Mouse (Mus musculus) midbrain, embryonic 16.5 days (tissue): ENCODE measurements around the gene Ankrd34a. TPM values are rescaled to one million over a fixed set of nuclear protein-coding genes. Genes with fewer than 3 reads are reported as not detected.
A peak's percentile ranks its signal among the peaks of the same experiment; 100 is the strongest.

Experiments used
- ATAC-seq: fragments of 200-750 bp; cut with Nextera tagmentation; 2 replicates; pipeline ENCODE4 v1.8.0; 2017; ENCODE audit warnings: moderate TSS enrichment
- H3K27ac ChIP-seq: fragments of 300-500 bp; sonication (generic); 2 replicates; pipeline ENCODE4 v1.5.1; 2014; ENCODE audit warnings: mild to moderate bottlenecking, low read length, mixed read lengths
- H3K27me3 ChIP-seq: fragments of 300-500 bp; sonication (generic); 2 replicates; pipeline ENCODE4 v1.6.1; 2014; ENCODE audit warnings: low read depth, low read length, mixed read lengths; ENCODE audit not compliant: control insufficient read depth, insufficient read depth
- H3K36me3 ChIP-seq: fragments of 300-500 bp; sonication (generic); 2 replicates; pipeline ENCODE4 v1.6.1; 2014; ENCODE audit warnings: mild to moderate bottlenecking, low read length, moderate library complexity, mixed read lengths; ENCODE audit not compliant: control insufficient read depth, insufficient read depth
- H3K4me1 ChIP-seq: fragments of 300-500 bp; sonication (generic); 2 replicates; pipeline ENCODE4 v1.6.1; 2014; ENCODE audit warnings: mild to moderate bottlenecking, low read length, mixed read lengths; ENCODE audit not compliant: control insufficient read depth, insufficient read depth
- H3K4me2 ChIP-seq: fragments of 300-500 bp; sonication (generic); 2 replicates; pipeline ENCODE4 v1.6.1; 2014; ENCODE audit warnings: mild to moderate bottlenecking, low read length, mixed read lengths
- H3K4me3 ChIP-seq: fragments of 300-500 bp; sonication (generic); 2 replicates; pipeline ENCODE4 v1.5.1; 2014; ENCODE audit warnings: low read depth, mild to moderate bottlenecking, low read length, moderate library complexity, mixed read lengths
- H3K9ac ChIP-seq: fragments of 300-500 bp; sonication (generic); 2 replicates; pipeline ENCODE4 v1.6.1; 2014; ENCODE audit warnings: low read depth, low read length, mixed read lengths
- H3K9me3 ChIP-seq: fragments of 300-500 bp; sonication (generic); replicated peaks from 2 replicates; pipeline ENCODE4 v1.6.1; 2014; ENCODE audit warnings: mild to moderate bottlenecking, low read length, mixed read lengths; ENCODE audit not compliant: control insufficient read depth, poor library complexity, severe bottlenecking
- WGBS: fragments of 180-500 bp; shearing (Covaris S2); extraction: QIAGEN DNeasy Blood & Tissue Kit; methylation state at CpG from one replicate; pipeline ENCODE4 v1.1.7; 2014; 5-methylcytosine and 5-hydroxymethylcytosine counted together
- polyA plus RNA-seq: library from polyadenylated mRNA; unstranded; fragments of >200 nt; fragmentation: Nextera tagmentation; extraction: Ambion mirVana; gene quantifications from 2 replicates; pipeline ENCODE4 v1.2.1, GENCODE M21; 2015

Ankrd34a gene
- polyA plus RNA-seq, 1 experiment from 2014 or later = 20.6 TPM

DNA sequence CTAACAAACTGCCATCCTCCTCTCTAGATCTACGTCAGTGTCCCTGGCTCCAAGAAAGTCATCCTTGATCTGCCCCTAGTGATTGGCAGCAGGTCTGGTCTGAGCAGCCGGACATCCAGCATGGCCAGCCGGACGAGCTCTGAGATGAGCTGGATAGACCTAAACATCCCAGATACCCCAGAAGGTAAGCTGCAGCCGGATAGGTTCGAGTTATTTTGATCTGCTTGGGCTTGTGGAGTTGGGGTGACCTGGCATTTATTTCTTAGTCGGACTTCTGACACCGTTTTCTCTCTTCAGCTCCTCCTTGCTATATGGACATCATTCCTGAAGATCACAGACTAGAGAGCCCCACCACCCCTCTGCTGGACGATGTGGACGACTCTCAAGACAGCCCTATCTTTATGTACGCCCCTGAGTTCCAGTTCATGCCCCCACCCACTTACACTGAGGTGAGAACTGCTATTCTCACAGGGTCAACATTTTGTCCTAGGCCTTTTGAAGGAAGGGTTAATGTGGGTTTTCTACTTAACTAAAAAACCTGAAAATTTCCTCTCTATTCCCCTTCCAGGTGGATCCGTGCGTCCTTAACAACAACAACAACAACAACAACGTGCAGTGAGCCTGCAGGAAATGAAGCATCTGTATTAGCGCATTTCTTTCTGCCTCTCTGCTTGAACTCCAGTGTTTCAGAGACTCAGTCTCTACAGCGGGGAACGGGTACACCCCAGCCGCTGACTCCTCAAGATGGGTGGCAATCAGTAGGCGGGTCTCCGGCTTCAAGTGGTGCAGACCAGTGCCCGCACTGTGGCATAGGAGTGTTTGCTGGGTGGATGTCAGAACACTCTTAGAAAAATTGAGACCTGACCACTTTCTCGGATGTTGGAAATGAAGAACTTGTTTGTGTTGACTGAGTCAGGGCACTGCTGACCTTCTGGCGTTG is 36.3 kb upstream of the Ankrd34a start:
- no peak for ATAC-seq
- H3K27ac ChIP-seq = no peak overlapping the region
- H3K36me3 ChIP-seq = 0 out of 2 replicates have a peak, but pooled peaks cover 3% of the 10 kb centered on the region
- peak overlapping the region; percentile 76 for H3K4me3 ChIP-seq
- peak overlapping the region; percentile 91 for H3K4me2 ChIP-seq
- H3K4me1 ChIP-seq = peaks cover 39% of the 10 kb centered on the region
- no peaks in the 10 kb centered on the region for H3K27me3 ChIP-seq
- no peak overlapping the region for H3K9ac ChIP-seq
- WGBS = 88% methylated on average over 23 of the region's 23 CpGs
- H3K9me3 ChIP-seq = no peaks in the 10 kb centered on the region

DNA sequence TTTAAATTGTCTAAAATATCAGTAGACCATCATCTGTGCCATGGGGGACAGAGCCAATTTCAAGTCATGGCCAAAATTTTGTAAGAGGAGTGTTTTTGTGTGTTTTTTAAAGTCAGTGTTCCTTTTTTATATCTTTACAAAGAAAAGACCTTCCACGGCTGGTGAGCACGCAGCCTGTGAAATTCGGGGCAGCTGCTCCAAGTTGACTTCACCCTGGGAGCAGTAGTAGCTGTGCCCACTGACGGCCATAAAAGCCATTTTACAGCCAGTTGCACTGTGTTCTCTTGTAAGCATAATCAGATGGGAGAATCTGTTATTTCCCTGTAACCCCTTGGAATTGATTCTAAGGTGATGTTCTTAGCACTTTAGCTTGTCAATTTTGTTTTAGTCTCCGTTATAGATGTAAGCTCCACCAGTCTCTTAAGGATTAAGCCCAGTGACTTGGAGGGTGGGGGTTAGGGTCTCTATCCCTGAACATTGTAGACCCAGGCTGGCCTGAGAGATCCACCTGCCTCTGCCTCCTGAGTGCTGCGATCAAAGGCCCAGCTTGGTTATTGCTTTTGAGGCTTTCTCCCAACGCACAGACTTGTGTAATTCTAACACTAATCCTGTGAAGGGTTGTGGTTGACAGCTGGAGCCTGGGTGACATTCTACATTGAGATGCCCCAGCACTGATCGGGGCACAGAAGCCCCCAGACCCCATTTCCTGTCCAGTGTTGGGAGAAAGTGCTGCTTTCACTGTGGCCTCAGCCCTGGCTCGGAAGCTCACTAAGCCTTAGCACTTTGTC is 35.4 kb upstream of the Ankrd34a start:
- no peak overlapping the region for H3K27ac ChIP-seq
- no peaks in the 10 kb centered on the region for H3K9me3 ChIP-seq
- H3K4me2 ChIP-seq = peak overlapping the region; percentile 91
- H3K27me3 ChIP-seq = no peaks in the 10 kb centered on the region
- WGBS = 86% methylated on average over 9 of the region's 9 CpGs
- H3K4me1 ChIP-seq = peaks cover 39% of the 10 kb centered on the region
- ATAC-seq = no peak
- H3K4me3 ChIP-seq = peak overlapping the region; percentile 7; the same call in 1 of the 2 replicates
- 0 out of 2 replicates have a peak overlapping the region, but pooled peaks have one; percentile 6 for H3K9ac ChIP-seq
- H3K36me3 ChIP-seq = 0 out of 2 replicates have a peak, but pooled peaks cover 3% of the 10 kb centered on the region

DNA sequence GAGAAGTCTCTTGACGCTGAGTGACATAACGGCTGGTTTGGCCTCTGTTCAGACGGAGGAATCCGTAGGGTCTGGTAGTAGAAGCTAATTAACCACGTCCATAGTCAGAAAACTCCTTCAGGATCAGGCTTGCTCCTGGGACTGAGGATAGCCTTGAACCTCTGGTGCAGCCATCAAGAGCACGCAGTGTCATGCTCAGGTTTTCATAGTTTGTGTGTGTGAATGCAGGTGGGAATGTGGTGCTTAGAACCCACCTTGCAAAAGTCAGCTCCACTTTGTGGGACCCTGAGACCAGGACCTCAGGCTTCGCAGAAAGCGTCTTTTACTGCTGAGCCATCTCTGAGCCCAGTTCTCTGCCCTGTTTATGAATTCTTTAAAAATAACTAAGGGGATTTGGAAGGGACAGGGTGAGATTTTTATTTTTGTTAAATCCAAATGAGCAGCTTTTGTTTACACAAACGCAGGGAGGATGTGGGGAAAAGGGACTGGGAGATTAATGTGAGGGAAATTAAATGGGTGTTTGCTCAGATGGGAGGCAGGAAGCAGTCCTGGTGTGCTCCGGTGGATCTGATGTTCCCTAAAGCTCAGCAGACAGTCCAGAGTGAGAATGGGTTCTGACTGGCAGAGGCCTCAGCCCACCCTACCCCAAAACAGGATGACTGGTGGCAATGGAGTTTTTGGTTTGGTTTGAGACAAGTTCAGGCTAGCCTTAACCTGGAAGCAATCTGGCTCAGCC is 34.3 kb upstream of the Ankrd34a start:
- Histone ChIP-seq H3K9me3 (no peaks in the 10 kb centered on the region), H3K4me3 (no peak overlapping the region), H3K9ac (no peak overlapping the region), H3K36me3 (0 out of 2 replicates have a peak, but pooled peaks cover 3% of the 10 kb centered on the region), H3K27ac (no peak overlapping the region), H3K4me1 (peaks cover 29% of the 10 kb centered on the region), H3K27me3 (no peaks in the 10 kb centered on the region), H3K4me2 (no peak overlapping the region)
- no peak for ATAC-seq
- 59% methylated on average over 10 of the region's 10 CpGs for WGBS

DNA sequence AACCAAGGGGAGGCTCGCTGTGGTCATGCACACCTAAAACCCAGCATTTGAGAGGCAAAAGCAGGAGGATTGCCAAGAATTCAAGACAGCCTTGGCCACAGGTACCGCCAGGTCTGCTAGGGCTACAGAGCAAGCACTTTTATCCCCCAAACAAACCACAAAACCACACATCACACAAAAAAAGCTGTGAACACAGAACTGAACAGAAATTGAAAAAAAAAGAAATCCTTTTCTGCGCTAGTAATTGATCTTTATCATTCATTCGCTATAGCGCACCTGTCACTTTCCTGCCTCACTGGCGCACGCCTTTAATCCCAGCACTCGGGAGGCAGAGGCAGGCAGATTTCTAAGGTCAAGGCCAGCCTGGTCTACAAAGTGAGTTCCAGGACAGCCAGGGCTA is 33.2 kb upstream of the Ankrd34a start:
- Histone ChIP-seq H3K36me3 (0 out of 2 replicates have a peak, but pooled peaks cover 3% of the 10 kb centered on the region), H3K9me3 (no peaks in the 10 kb centered on the region), H3K27ac (no peak overlapping the region), H3K4me1 (peaks cover 29% of the 10 kb centered on the region), H3K9ac (no peak overlapping the region), H3K4me3 (no peak overlapping the region), H3K27me3 (no peaks in the 10 kb centered on the region), H3K4me2 (no peak overlapping the region)
- ATAC-seq = no peak
- 94% methylated on average over 8 of the region's 8 CpGs for WGBS

DNA sequence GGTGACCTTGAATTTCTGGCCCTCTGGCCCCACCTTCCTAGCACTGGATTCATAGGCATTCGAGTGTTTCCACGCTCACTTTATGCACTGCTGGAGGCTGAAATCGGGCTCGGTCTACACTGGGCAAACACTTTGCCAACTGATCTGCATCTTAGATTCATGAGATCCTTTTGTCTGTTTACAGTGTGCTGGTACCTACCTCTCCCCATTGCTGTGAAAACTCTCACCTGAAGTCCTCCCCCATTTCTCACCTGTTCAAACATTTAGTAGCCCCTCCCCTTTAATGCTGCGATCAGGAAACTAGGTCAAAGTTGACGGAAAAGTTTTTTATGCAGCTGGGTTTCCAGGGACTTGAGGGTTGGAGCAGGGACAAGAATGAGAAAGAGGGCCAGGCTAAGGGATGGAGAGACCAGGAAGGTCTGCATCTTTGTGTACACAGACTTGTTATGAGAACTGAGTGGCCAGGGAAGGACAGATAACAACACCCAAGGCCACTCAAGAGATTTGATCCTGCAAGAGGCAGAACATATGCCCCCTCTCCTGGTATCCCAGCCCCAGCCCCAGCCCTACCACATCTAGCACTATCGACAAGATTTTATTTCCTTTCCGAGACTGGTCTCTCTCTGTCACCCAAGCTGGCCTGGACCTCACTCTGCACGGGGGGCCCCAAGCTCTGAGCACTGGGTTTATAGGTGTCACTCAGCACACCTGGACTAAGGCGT is 32.4 kb upstream of the Ankrd34a start:
- no peak for ATAC-seq
- Histone ChIP-seq H3K4me3 (no peak overlapping the region), H3K27ac (no peak overlapping the region), H3K36me3 (0 out of 2 replicates have a peak, but pooled peaks cover 3% of the 10 kb centered on the region), H3K27me3 (no peaks in the 10 kb centered on the region), H3K9me3 (no peaks in the 10 kb centered on the region), H3K4me1 (peaks cover 22% of the 10 kb centered on the region), H3K9ac (no peak overlapping the region), H3K4me2 (no peak overlapping the region)
- 77% methylated on average over 10 of the region's 10 CpGs for WGBS

DNA sequence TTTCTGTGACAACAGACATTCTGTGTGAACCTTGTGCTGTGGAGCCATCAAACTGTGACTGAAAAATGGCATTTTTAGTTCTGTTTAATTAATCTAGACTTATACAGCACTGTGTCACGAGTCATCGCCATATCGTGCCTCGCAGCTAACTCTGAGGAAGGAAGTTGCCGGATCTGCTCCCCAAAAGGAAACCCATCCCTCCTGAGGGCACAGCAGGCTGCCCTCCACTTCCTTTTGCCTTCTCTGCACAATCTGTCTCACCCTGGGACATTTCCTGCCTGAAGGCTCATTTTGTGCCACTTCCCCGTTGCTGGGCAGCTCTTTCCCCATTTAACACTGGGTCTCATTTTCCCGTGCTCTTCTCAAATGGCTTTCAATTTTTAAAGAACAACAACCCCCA is 31.8 kb upstream of the Ankrd34a start:
- Histone ChIP-seq H3K4me2 (no peak overlapping the region), H3K9me3 (no peaks in the 10 kb centered on the region), H3K9ac (no peak overlapping the region), H3K27me3 (no peaks in the 10 kb centered on the region), H3K4me3 (no peak overlapping the region), H3K27ac (no peak overlapping the region), H3K36me3 (0 out of 2 replicates have a peak, but pooled peaks cover 3% of the 10 kb centered on the region), H3K4me1 (peaks cover 16% of the 10 kb centered on the region)
- WGBS = 81% methylated on average over 7 of the region's 7 CpGs
- no peak for ATAC-seq

DNA sequence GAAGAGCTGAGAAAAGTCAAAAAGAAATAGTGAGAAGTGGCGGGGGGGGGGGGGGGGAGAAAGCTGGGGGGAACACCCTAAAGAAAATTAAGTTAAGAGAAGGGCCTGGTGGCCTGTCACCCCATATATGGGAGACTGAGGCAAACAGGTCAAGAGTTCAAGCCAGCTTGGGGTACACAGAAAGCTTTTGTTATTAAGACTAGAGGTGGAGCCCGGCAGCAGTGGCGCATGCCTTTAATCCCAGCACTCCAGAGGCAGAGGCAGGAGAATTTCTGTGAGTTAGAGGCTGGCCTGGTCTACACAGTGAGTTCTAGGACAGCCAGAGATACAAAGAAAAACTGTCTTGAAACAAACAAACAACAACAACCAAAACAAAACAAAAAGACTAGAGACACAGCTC is 31.3 kb upstream of the Ankrd34a start:
- H3K9me3 ChIP-seq = no peaks in the 10 kb centered on the region
- peaks cover 11% of the 10 kb centered on the region for H3K4me1 ChIP-seq
- no peak overlapping the region for H3K27ac ChIP-seq
- no peak overlapping the region for H3K4me3 ChIP-seq
- no peak overlapping the region for H3K9ac ChIP-seq
- no peaks in the 10 kb centered on the region for H3K27me3 ChIP-seq
- H3K4me2 ChIP-seq = no peak overlapping the region
- ATAC-seq = no peak
- WGBS = 96% methylated on average over 2 of the region's 3 CpGs
- 0 out of 2 replicates have a peak, but pooled peaks cover 3% of the 10 kb centered on the region for H3K36me3 ChIP-seq
